Mouse (Mus musculus) right cerebral cortex, postnatal 4 days (tissue): ENCODE results near the gene Rasgrf1.

Experiments
- DNase-seq: peaks from one replicate; pipeline ENCODE4 v3.0.0-alpha.2; 2022

The Rasgrf1 gene

DNA sequence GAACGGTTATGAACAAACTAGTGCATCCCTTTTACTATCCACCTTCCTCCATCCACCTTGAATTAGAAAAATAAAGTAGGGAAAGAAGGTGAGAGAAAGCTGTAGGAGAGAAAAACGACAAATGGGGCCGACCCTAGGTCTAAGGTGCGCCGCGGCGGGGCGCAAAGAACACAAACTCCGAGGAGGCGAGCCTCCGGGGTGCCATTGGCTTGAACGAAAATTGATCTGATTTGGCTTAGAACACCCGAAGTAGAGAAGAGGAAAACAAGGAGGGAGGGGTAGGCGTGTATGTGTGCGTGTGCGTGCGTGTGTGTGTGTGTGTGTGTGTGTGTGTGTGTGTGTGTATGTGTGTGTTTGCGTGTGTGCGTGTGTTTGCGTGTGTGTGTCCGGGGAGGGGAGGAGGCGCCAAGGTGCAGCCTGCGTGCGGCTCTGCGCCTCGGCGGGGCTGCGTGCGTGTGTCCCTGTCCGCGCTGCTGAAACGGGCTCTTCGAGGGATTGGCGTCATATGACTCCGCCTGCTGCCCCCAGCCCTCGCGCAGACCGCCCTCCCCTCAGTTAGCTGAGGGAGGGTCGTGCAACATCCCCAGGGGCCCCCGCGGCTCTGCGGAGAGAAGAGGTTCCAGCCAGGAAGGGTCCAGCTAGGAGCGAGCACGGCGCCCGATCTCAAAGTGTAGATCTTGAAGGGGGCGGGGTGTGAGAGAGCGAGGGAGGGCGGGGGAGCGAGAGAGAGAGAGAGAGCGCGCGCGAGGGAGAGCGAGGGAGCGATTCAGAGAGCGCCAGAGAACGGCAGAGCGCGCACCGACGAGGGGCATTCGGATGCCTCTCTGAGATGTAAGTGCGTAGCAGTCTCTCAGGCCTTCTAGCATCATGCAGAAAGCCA lies at the start of gene Rasgrf1:
Gene Rasgrf1, plus strand, starts transcription at position 778 of the 880 bp plus-strand sequence.
- DNase-seq: peak; percentile 71

DNA sequence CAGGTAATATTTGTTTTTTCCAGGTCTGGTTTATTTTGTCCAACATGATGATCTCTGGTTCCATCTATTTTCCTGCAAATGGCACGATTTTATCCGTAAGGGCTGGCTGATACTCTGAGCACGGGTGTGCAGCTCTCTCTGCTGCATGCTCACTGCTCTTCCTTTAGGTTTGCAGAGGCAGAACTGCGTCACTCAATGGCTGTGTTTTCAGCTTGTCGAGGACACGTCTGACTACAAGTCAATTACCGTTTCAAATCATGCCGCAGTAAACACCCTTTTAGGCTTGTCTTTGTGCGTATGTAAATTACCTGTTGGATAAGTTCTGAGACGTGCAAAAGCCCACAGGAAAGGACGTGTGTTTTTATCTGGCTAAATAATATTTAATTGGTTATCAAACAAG lies 49.6 kb upstream of the Rasgrf1 start:
- DNase-seq: no peak

DNA sequence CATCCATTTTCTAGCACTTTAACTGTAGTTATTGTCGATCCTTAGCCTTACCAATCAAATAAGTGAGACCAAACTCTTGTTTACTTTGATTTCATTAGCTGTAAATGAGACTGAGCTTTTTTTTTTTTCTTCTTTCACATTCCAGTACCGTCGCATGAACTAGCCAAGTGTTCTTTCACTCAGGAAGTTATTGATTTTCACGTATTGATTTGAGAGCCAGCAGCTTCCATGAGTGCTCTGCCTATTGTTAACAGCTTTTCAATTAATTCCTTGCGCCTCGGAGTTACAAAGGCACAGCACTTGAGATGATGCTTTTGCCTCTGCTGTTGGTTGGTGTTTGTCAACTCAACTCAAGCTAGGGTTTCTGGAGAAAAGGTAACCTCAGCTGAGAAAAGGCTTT lies 49.1 kb upstream of the Rasgrf1 start:
- DNase-seq: no peak

DNA sequence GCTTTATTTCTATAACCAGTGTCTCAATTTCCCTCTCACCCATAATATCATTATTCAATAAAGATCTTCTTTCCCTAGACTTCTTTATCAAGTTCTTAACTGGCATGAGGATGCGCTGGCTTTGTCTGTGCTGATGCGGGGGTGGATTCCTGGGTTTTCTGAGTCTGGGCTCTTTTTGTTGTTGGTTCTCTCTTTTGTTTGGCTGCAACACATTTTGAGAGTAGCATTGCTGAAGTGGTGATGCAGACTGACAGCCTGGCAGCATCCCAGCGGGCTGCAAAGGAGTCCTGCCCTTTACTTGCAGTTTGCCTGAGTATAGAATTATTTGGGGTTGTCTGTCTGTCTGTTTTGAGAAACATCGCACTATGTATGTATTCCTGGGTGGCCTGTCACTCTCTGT lies 42.6 kb upstream of the Rasgrf1 start:
- no peak for DNase-seq

DNA sequence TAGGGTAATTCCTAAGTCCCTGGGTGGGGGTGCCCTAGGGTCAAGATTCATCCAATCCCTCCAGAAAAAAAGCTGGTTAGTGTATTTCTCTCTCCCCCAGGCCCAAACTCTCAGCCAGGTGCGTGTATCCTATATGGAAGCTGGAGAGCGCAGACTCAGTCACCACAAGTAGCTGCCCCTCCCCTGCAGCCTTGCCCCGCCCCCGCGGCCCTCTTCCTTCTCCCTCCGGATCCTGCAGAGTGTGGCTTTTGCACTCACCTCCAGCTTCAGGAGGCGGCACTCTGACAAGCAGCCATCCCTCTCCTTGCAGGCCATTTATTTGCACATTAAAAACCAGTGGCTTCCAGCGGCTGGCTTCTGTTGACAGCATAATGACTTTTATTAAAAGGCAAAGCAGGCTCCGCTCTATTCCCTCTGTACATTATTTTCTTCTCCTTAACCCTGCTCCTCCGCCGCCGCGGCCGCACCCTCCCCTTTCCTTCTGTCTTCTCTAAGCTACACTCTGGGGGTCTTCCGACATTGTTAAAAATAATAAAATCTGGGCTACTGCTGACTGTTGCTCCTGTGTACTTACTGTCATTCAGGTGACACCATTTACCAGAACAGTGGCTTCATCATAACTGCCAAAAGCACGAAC lies 41.5 kb upstream of the Rasgrf1 start:
- DNase-seq: no peak

DNA sequence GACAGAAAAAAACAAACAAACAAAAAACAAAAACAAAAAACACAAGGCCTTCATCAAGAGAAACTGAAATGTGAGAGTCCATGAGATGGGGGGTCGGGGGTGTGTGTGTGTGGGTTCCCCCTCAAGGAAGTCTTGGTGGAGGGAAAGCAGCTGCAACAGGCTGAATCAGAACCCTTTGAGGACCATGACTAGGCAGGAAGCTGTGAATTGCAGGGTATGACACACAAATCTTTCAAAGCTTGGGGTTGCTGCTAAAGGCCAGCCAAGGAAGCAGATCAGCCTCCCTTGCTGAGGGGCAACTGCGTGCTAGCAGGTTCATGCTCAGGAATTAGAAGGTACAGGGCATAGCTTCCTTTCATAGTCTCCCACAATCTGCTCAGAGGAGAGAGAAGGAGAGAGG lies 40.1 kb upstream of the Rasgrf1 start:
- DNase-seq: no peak

DNA sequence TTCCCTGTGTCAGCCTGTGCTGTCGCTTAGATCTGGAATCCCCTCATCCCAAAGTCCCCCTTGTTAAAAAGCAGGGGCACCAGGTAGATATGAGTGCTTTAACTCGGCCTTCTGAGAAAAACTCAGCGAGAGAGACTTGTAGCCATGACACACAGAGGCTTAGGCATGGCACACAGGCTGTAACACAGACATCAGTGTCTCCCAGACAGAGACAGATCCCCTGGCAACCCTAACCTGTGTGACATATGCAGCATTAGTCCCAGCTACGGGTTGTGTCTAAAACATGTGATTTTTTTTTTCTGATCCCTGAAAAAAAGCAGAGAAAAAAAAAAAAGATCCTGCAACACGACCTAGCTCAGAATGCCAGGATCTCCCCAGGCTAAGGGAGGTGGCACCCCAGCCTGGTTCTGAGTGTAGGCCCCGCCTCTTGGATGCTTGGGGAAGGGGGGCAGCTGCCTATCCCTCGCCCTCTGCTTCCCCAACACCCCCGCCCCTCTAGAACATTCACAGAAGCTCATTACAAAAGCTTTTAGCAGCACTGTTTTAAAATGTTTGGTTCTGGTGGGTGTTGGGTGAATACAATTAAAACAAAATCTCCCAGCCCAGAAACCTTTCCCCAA lies 39.1 kb upstream of the Rasgrf1 start:
- no peak for DNase-seq

DNA sequence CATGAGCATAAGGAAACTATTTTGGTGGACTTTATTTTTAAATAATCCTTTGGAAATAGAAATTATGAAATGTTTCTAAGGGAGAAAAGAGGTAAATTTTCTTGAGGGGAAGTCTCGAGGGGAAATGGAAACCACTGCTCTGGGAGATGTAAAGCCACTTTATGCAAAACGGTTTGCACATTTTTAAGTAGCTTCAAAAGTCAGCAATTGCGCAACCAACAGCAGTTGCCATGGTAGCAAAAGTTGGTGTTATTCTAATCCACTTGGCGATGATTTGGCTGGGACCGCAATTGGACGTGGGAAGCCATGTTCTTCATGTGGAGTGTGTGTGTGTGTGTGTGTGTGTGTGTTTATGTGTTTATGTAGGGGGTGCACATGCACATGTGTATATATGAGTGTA lies 37.6 kb upstream of the Rasgrf1 start:
- DNase-seq: no peak

DNA sequence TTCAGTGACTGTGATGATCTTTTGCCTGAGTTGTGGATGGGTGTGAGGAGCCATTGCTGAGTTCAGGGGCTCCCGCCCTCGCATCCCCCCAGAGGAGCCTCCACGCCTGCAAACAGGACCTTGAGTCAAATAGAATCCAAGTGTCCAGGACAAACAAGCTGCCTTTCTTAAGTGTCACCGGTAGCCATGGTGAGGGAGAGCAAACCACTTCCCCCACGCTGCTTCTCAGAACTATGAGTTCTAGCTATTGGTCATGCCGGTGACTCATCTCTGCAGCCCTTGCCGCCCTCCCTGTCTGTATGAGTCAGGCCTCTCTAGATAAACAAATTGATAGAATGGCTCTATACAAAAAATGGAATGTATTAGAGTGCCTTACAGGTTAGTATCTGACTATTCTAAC lies 35.3 kb upstream of the Rasgrf1 start:
- DNase-seq: no peak

DNA sequence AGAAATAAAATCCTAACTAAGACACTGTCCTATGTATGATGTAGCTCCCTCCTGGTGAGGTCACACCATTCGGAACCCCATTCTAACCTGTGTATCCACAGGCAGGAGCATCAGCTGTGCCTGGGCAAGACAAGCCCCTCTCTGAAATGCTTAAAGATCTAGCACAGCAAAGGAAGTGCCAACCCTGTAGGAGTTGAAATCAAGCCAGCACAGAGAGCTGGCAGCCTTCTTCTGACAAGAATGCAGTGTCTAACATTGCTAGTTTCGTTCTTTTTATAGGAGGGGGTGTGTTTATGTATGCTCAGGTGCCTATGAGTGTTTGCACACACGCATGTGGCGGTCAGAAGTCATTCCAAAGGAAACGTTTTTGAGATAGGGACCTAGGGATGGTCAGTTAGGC lies 34.2 kb upstream of the Rasgrf1 start:
- no peak for DNase-seq

DNA sequence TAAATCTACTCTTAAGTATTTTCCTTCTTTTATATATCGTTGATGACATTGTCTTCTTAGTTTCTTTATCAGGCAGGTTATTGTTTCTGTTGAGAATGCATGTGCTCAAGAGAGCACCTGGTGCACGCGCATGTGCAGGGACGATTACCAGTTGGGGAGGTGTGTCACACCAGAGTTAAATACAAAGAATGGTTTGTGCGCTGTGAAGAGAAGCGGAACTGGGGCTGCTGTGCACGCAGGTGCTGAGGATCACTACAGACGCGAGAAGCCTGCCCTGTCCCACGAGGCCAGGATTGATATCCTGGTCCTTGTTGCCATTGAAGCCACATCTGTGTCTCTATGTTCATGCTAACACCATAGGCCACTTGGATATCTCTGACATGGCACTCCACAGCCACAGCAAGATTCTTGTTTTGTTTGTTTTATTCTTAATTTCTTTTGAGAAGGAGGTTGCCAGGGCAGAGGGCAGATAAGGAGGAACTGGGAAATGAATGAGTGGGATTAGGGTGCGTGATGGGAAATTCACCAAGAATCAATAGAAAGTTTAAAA lies 31.2 kb upstream of the Rasgrf1 start:
- DNase-seq: no peak

DNA sequence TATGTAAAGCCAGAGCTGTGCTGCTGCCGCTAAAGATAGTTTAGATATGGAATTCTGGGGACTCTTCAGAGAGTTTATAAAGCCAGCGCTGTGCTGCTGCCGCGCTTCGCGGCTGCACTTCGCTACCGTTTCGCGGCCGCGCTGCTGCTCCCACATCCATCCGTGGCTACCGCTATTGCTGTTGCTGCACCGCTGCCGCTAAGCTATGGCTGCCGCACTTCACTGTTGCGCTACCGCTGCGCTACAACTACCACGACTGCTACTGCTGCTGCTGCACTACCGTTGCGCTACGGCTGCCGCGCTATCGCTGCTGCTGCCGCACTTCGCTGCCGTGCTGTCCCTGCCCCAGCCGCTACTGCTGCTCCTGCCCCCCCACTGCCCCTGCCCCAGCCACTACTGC lies 30.1 kb upstream of the Rasgrf1 start:
- DNase-seq: peak; percentile 22

DNA sequence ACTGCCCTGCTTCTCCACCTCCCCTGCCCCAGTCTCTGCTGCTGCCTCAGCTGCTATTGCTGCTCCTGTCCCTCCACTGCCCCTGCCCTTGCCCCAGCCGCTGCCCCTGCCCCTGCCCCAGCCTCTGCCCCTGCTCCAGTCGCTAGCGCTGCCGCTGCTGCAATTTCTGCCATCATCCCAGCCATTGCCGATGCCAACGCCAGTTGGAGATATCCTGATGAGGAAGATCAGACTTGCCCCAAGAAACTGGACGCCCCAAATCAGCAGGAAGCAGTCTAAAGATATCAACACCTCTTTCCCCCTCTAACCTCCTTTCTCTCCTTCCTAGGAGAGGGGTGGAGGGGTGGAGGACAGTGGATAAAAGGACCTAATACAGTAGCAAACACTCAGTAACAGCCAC lies 28.2 kb upstream of the Rasgrf1 start:
- DNase-seq: no peak

DNA sequence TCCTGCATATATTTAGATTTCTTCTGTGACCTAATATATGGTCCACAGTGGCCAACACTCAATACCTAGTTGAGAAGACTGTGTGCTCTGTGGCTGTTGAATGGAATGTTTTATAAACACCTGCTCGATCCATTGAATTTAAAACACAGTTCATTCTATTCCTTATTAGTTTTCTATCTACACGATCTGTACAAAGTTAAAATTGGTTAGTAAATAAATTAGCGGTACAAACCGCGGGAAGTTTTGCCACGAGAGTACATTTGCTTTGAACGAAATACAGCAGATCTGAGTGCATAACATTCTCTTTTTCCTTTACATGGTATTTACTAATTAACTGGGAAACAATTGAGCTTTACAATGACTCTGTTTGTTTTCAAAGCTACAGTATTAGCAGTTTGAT lies 27.1 kb upstream of the Rasgrf1 start:
- DNase-seq: no peak

DNA sequence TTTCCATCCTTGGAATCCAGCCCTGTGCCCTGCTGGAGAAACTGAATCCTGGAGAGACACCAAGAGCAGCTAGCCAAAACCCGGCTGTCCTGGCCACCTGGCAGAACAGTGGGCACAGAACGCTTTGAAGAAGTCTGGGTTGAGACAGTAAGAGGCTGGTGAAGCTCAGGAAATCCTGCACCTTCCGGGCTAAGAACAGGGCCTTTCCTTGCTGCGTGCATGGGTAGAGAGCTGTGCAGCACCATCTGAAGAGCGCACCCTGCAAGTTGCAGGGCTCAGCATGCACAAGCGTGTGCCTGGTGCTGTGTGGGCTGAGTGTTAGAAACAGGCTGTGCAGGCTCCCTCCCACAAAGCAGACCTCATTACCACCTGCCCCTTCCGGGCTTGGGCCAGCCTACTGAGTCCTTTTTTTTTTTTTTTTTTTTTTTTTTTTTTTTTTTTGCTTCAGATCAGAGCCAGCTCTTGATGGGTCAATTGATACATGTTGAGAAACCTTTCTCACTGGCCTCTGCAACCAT lies 23.9 kb upstream of the Rasgrf1 start:
- DNase-seq: no peak

DNA sequence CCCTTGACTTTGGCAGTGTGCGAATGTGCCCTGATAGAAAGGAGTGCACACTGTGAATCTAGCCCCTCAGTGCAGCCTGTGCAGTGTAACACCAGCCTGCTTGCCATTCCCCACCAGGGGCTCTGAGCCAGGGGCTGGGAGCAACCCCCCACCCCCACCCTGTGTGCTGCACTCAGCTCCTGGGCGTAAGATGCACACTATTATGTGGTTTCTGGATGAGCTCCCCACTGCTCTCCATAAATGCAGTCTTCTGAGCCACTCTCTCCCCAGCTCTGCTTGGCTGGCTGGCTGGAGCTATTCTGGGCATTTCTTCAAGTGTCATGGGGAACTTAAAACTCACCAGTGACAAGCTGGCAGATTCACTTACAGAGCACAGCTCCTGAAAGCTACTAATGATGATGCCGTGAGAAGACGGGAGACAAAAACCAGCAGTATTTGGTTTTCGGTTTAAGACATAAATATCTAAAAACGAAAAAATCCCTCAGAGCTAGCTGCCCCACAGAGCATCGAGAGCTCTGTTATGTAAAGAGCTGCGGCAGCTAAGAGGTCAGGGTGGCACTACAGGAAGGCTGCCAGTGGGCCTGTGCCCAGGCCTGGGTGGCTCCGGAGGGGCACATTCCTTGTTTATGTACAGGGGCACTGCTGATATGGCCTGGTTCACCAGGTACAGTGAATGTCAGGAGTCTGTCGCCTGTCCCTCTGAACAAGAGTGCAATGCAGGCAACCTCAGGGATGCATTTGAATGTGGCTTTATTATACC lies 18.0 kb upstream of the Rasgrf1 start:
- DNase-seq: no peak

DNA sequence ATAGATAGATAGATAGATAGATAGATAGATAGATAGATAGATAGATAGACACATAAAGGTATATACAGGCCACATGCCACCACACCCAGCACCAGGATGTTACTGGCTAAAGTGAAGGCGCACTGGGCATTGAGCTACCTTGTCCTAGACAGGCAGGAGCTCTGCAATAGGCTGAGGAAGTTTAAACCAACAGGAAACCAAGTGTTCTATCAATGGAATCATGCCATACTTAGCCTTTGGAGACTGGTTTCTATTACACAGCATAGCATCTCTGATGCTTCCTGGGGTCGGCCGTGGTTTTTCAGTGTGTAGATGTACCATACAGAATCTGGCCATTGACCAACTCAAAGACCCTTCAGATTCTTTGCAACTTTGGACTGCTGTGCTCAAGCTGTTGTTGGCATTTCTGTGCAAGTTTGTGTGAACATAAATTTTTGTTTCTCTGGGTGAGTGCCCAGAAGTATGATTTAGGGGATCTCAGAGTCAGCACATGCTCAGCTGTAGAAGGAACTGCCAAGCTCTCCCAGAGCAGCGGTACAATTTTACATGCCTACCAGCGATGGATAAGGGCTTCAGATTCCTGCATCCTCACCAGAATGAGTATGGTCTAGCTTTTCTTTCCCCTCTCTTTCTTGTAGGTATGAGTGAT lies 17.0 kb upstream of the Rasgrf1 start:
- DNase-seq: no peak

DNA sequence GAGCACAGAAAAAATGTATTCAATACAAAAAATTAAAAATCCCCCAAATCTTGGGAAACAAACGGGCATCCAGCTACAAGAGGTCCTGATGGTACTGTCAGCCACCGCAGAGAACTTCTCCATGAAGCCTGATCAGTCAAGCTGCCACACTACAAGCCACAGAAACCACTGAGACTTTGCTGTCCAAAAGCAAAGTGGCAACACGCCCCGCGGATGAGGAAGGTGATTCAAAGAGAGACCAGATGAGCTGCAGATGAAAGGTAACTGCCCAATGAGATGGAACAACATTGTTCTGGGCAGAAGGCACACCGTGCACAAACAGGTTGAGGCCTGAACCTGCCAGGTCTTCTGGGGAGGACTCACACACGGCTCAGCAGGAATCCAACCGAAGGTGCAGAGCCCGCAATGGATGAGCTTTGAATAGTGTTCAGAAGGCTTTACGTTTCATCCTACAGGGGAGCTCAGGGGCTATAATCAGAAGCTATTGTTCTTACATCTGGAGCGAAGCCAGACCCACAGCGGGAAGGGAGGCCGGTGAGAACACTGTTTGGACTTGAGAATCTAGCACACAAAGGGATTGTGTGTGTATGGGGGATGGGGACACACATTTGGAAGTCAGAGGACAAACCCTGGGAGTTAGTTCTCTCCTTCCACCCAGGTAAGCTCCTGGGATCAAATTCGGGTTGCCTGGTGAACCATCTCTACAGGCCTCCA lies 9.4 kb upstream of the Rasgrf1 start:
- DNase-seq: no peak

DNA sequence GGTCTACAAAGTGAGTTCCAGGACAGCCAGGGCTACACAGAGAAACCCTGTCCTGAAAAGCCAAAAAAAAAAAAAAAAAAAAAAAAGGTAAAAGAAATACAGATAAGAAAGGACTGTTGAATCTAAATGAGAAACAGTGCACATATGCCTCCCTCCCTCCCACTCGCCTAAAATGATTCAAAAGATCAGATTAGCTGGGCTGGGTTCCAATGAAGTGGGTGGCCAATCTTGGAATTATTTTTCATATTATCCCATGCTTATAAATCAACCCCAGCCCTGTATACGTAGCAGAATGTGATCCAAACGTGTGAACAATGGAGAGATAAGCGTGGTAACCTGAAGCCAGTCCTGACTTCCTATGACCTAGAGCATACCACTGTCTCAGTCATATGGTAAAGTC lies 8.5 kb upstream of the Rasgrf1 start:
- DNase-seq: no peak

DNA sequence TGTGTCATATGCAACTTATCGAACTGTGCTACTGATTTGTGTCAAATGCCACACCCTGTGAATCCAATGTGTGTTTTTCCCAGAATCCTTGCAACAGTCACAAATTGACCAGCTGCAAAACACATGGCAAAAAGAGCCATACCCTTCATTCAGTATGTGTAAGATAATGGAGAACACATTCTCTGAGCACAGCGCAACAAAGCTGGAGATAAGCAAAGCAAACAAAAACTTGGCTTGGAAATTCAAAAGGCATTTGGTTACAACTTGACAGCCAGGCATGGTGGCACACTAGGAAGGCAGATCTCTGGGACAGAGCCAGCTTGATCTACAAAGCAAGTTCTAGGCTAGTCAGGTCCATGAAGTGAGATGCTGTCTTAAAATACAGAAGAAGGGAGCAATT lies 6.9 kb upstream of the Rasgrf1 start:
- DNase-seq: no peak

DNA sequence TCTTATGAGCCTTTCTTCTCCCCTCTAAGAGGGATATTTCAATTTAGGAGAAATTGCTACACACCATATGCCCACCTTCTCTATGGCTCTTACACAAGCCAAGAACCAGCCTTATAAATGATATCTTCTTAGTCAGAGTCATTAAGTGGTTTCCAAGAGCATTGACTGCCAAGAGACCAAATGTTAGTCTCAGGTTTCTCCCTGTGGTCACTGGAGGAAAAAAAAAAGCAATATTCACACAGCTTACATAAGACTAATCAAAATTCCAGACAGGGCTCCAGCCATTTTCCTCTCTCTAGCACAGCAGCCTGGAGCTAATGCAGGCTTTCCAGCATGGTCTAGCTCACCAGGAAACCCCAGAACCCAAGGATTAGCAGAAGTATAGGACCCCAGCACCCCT lies 3.1 kb upstream of the Rasgrf1 start:
- DNase-seq: no peak

DNA sequence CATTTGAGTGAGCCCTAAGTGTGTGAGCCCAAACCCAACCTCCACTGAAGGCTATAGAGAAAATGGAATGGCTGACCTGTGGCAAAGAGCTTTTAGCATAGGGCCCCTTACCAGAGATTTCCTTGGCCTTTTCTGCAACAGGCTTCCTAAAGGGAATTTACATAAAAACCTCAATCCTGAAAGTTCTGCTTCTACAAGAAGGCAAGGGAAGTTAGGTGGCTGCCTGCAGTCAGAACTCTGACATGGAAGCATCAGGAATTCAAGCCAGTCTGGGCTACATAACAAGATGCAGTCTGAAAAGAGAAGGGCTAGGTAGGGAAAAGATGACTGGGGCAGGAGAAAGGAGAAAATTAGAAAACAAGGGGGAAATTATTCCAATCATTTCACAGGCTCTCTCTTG lies 1.8 kb upstream of the Rasgrf1 start:
- DNase-seq: no peak
